Mouse (Mus musculus) forebrain, embryonic 12.5 days (tissue): Measurements from ENCODE around the gene Srsf4. TPM values are rescaled to one million over a fixed set of nuclear protein-coding genes. Genes with fewer than 3 reads are reported as not detected.

Experiments used
- ATAC-seq: fragments of 200-750 bp; cut with Nextera tagmentation; 2 replicates; pipeline ENCODE4 v1.8.0; 2017; ENCODE audit warnings: moderate TSS enrichment; ENCODE audit not compliant: low FRiP score
- H3K27ac ChIP-seq: fragments of 300-500 bp; sonication (generic); 2 replicates; pipeline ENCODE4 v1.5.1; 2016; ENCODE audit warnings: mild to moderate bottlenecking
- H3K27me3 ChIP-seq: fragments of 300-500 bp; sonication (generic); 2 replicates; pipeline ENCODE4 v1.6.1; 2016; ENCODE audit warnings: mild to moderate bottlenecking
- H3K36me3 ChIP-seq: fragments of 300-500 bp; sonication (generic); replicated peaks from 2 replicates; pipeline ENCODE4 v1.6.1; 2016; ENCODE audit warnings: mild to moderate bottlenecking
- H3K4me1 ChIP-seq: fragments of 300-500 bp; sonication (generic); 2 replicates; pipeline ENCODE4 v1.6.1; 2016
- H3K4me2 ChIP-seq: fragments of 300-500 bp; sonication (generic); 2 replicates; pipeline ENCODE4 v1.6.1; 2016; ENCODE audit warnings: mild to moderate bottlenecking, moderate library complexity
- H3K4me3 ChIP-seq: fragments of 300-500 bp; sonication (generic); replicated peaks from 2 replicates; pipeline ENCODE4 v1.5.1; 2016; ENCODE audit warnings: mild to moderate bottlenecking
- H3K9ac ChIP-seq: fragments of 300-500 bp; sonication (generic); 2 replicates; pipeline ENCODE4 v1.6.1; 2016; ENCODE audit warnings: mild to moderate bottlenecking
- H3K9me3 ChIP-seq: fragments of 300-500 bp; sonication (generic); 2 replicates; pipeline ENCODE4 v1.6.1; 2016
- WGBS: fragments of 180-500 bp; shearing (Covaris S2); methylation state at CpG from one replicate; pipeline ENCODE4 v1.1.7; 2016; 5-methylcytosine and 5-hydroxymethylcytosine counted together
- polyA plus RNA-seq: library from polyadenylated mRNA; unstranded; fragments of >200 nt; fragmentation: Nextera tagmentation; extraction: Ambion mirVana; gene quantifications from 2 replicates; pipeline ENCODE4 v1.2.1, GENCODE M21; 2016

Srsf4 gene
- 193 and 199 TPM in 2 replicates for polyA plus RNA-seq

DNA sequence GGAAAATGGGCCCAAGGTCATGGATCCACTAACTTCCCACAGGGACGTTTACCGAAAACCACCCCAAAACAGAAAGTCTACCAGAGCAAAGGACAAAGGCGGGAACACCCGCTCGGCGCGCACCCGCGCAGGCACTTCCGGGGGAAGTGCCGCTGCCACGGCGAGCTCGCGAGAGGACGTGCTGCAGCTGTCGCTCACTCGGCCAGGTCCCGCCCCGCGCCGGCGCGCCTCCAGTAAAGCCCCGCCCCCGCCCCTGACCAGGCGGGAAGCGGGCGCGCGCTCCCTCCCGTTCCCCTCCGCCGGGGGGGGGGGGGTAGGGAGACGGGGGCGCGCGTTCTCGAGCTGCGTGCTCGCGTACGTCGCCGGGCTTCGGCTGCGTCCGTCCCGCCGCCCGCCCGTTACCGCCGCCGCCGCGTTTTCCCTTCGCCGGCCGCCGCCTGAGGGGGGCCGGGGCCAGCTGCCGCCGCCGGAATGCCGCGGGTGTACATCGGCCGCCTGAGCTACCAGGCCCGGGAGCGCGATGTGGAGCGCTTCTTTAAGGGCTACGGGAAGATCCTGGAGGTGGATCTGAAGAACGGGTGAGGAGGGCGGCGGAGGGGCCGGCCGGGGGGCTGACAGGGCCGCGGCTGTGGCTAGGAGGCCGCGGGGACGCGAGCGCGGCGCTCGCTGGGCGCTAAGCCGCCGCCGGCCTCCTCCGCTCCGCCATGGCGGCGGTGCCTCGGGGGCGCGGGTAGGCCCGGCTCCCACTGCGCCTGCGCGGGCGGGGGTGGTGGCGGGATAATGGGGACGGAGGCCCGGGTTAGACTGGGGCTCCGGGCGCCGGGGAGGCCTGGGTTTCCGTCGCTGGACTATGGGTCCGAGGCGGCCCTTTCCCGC, at the start of gene Srsf4:
Srsf4 (plus strand) TSS at position 325 of the 876 bp plus-strand sequence.
- ATAC-seq, result peak; percentile 97

DNA sequence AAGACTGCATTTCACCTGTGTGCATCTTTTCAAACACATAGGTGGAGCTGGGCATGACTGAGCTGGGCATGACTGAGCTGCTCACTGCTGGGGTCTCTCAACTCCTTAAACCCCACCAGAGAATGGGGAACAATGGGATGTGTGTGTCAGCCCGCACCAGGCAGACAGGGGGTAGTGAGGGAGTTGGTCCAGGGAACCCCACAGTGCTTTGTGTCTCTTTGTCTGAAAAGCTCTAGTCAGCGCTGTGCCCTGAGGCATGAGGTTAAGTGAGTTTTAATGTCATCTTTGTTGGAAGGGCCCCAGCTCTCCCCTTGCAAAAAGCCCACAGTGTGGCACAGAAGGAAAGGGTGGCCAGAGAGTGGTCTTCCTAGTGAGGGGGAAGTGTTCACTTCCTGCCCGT, 48.5 kb upstream of the Srsf4 start:
- H3K9ac ChIP-seq, result no peak overlapping the region
- H3K9me3 ChIP-seq, result no peaks in the 10 kb centered on the region
- no peak overlapping the region for H3K27ac ChIP-seq
- H3K4me2 ChIP-seq, result no peak overlapping the region
- H3K27me3 ChIP-seq, result no peaks in the 10 kb centered on the region
- WGBS, result 9% methylated on average over 3 of the region's 3 CpGs
- peaks cover 50% of the 10 kb centered on the region for H3K4me1 ChIP-seq
- no peak for ATAC-seq
- H3K36me3 ChIP-seq, result peaks cover 11% of the 10 kb centered on the region
- H3K4me3 ChIP-seq, result no peak overlapping the region

More for the DNA sequence above, at the start of gene Srsf4:
- Histone ChIP-seq H3K4me2 (peak within 1 kb of the TSS; percentile 90), H3K36me3 (peaks cover 5% of the 10 kb centered on the region; the same call in 1 of the 2 replicates), H3K27me3 (no peaks in the 10 kb centered on the region), H3K4me1 (peaks cover 40% of the 10 kb centered on the region), H3K27ac (peak within 1 kb of the TSS; percentile 100), H3K4me3 (peak within 1 kb of the TSS; percentile 94), H3K9ac (peak within 1 kb of the TSS; percentile 99), H3K9me3 (no peaks in the 10 kb centered on the region)
- WGBS, result under 1% methylated on average over 72 of the region's 116 CpGs

DNA sequence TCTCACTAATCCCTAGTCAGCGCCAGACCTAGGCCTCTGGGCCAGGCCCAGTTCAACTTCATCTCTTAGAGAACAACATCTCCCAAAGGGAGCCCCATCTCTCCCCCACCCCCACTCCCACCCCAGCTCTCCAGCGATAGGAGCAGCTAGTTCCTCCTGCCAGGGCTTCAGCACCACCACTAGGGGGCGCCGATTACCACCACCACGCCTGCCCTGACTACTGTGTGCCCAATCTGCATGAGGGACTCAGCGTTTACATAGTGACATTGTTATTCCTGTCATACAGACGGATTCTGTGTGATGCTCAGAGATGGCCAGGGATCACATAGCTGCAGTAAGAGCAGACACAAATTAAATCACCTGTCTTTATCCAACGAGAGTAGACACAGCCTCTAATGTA, 47.6 kb upstream of the Srsf4 start:
- H3K4me2 ChIP-seq, result no peak overlapping the region
- H3K9ac ChIP-seq, result no peak overlapping the region
- no peaks in the 10 kb centered on the region for H3K9me3 ChIP-seq
- ATAC-seq, result no peak
- H3K27me3 ChIP-seq, result no peaks in the 10 kb centered on the region
- H3K4me3 ChIP-seq, result no peak overlapping the region
- H3K36me3 ChIP-seq, result peaks cover 8% of the 10 kb centered on the region
- no peak overlapping the region for H3K27ac ChIP-seq
- WGBS, result 48% methylated on average over 8 of the region's 8 CpGs
- H3K4me1 ChIP-seq, result peaks cover 53% of the 10 kb centered on the region

DNA sequence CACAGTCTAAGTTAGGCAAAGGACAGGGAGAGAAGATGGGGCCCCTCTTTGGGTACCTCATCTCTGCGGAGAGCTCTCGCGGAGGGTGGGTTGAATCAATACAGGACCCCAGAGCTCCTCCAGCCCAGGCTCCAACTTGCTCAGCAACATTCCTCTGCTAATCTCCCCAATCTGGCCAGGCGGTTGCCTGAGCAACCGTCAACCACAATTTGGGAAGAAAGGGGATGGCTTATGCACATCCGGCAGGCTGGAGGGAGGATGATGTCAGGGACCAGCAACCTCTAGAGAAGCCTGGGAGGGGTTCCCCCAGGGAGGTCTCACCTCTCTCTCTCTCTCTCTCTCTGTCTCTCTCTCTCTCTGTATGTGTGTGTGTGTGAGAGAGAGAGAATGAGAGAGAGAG, 46.5 kb upstream of the Srsf4 start:
- H3K9me3 ChIP-seq, result no peaks in the 10 kb centered on the region
- peaks cover 8% of the 10 kb centered on the region for H3K36me3 ChIP-seq
- no peaks in the 10 kb centered on the region for H3K27me3 ChIP-seq
- ATAC-seq, result 0 out of 2 replicates have a peak, but pooled peaks have one; percentile 34
- WGBS, result 10% methylated on average over 6 of the region's 6 CpGs
- 0 out of 2 replicates have a peak overlapping the region, but pooled peaks have one; percentile 31 for H3K27ac ChIP-seq
- peaks cover 42% of the 10 kb centered on the region for H3K4me1 ChIP-seq
- H3K9ac ChIP-seq, result no peak overlapping the region
- no peak overlapping the region for H3K4me3 ChIP-seq
- no peak overlapping the region for H3K4me2 ChIP-seq

DNA sequence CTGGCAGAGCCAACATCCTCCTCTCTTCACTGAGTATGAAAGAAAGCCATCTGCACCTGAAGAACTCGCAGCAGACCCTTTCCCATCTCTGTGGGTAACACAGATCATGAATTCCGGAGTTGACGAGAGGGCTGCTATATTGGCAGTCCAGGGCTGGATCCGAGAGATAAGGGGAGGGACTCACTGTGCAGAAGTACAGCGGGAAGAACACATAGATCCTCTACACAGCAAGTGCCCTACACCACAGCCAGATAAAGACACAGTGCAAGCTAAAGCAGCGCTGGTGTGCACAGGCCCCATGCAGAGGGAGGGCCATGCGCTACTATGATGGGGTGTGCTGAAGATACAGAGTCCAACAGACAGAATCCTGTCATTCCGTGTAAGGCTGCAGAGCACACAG, 44.3 kb upstream of the Srsf4 start:
- 77% methylated on average over 8 of the region's 8 CpGs for WGBS
- Histone ChIP-seq H3K9ac (no peak overlapping the region), H3K9me3 (no peaks in the 10 kb centered on the region), H3K4me1 (peaks cover 42% of the 10 kb centered on the region), H3K36me3 (no peaks in the 10 kb centered on the region), H3K4me3 (no peak overlapping the region), H3K4me2 (no peak overlapping the region), H3K27ac (no peak overlapping the region), H3K27me3 (no peaks in the 10 kb centered on the region)
- ATAC-seq, result no peak

DNA sequence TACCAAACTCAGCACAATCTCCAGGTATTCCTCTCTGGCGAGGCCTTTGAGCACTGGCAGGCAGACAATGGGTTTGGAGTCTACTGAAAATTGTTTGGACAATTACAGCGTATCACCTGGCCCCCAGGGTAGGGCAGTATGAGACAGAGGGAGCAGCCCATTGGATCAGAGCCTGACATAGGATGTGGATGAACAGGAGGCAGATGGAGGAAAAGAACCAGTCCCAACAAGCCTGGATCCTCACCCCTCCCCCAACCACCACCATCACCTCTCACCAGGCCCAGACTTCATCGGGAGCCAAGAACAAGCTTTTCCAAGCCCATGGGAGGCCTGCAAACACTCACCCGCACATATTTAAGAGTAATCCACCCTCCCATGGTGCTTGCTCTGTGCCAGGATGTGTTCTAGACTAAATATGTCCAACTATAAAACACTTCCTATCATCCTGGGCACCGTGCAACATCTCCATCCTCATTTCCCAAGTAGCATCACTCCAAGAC, 41.8 kb upstream of the Srsf4 start:
- peaks cover 47% of the 10 kb centered on the region for H3K4me1 ChIP-seq
- H3K4me2 ChIP-seq, result no peak overlapping the region
- peaks cover 19% of the 10 kb centered on the region for H3K27me3 ChIP-seq
- no peak for ATAC-seq
- no peak overlapping the region for H3K9ac ChIP-seq
- WGBS, result 76% methylated on average over 5 of the region's 5 CpGs
- H3K27ac ChIP-seq, result no peak overlapping the region
- no peaks in the 10 kb centered on the region for H3K36me3 ChIP-seq
- no peak overlapping the region for H3K4me3 ChIP-seq
- H3K9me3 ChIP-seq, result no peaks in the 10 kb centered on the region

DNA sequence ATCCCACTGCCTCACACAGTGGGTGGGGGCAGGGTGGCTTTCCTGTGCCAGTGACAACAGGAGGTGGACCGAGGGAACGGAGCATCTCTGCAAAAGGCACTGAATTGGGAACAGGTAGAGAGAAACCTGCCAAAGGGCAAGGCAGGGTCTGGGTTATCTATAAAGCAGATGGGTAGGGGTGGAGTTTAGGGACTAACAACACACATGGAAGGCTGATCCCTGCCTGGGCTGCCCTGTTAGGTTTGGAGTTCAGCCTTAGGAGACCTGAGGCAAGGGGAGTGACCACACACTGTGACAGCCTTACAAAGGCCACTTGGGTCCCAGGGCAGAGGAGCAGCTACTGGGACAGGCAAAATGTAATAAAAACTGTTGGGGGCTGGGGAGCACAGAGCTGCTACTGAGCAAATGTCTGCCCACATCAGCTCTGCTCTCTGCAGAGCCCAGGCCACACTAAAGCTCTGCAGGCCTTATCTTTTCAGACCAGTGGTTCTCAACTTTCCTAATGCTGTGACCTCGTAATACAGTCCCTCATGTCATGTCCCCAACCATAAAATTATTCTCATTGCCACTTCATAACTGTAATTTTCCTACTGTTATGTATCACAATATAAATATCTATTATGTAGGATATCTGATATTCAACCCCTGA, 40.5 kb upstream of the Srsf4 start:
- H3K36me3 ChIP-seq, result no peaks in the 10 kb centered on the region
- H3K4me3 ChIP-seq, result no peak overlapping the region
- no peak for ATAC-seq
- H3K27ac ChIP-seq, result no peak overlapping the region
- 81% methylated on average over 3 of the region's 3 CpGs for WGBS
- H3K9ac ChIP-seq, result no peak overlapping the region
- H3K9me3 ChIP-seq, result no peaks in the 10 kb centered on the region
- peaks cover 48% of the 10 kb centered on the region for H3K4me1 ChIP-seq
- H3K27me3 ChIP-seq, result peaks cover 26% of the 10 kb centered on the region
- no peak overlapping the region for H3K4me2 ChIP-seq

DNA sequence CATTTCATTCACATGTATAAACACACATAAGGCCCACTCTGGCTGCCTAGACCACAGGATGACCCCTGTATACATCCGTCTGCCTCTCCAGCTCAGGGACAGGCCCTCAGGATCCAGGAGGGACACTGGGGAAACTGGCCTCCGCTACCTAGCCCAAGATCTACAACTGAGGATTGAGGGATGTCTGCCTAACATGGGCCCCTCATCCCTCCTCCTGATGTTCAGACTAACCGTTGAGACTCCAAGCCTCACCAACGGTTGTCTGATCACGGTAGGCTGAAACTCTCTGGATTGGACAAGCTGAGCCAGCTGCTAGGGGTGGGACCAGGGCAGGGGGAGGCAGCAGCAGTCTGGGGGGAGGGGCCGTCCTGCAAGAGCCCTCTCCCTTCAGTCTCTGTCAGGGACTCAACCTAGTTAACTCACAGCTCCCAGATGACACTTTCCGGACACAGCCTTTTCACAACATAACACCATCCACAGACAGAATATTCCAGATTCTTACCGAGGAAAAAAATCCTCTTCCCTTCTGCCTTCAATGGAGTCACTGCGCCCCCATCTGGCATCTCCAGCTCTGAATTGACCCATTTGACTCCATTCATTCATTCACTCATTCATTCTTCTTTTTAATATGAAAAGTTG, 39.3 kb upstream of the Srsf4 start:
- no peak overlapping the region for H3K4me2 ChIP-seq
- no peak overlapping the region for H3K4me3 ChIP-seq
- 29% methylated on average over 9 of the region's 9 CpGs for WGBS
- no peak overlapping the region for H3K27ac ChIP-seq
- H3K36me3 ChIP-seq, result no peaks in the 10 kb centered on the region
- peaks cover 32% of the 10 kb centered on the region for H3K27me3 ChIP-seq
- ATAC-seq, result no peak
- no peak overlapping the region for H3K9ac ChIP-seq
- H3K9me3 ChIP-seq, result no peaks in the 10 kb centered on the region
- peaks cover 53% of the 10 kb centered on the region for H3K4me1 ChIP-seq

DNA sequence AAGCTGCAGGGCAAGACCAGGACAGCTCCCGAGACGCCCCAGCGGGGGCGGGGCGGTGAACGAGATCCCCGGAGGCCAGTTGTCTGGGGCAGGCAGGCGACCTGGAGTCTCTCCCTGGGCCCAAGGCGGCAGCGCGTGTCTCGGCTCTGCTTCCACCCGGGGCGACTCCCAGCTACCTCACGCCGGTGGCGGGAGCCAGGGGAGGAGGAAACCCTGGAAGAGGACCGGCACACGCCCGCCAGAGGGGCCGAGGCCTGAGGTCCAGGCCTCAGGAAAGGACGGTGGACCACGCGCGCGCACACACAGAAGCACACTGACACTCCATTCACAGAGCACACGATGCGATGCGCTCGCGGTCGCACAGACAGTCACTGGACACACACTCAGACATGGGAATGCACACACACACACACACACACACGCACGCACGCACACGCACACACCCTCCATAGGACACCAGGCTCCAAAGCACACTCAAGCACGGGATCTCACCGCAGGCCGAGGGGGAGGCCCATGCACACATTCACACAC, 37.0 kb upstream of the Srsf4 start:
- peaks cover 43% of the 10 kb centered on the region for H3K4me1 ChIP-seq
- H3K27me3 ChIP-seq, result peaks cover 48% of the 10 kb centered on the region
- peak overlapping the region; percentile 98 for H3K4me2 ChIP-seq
- H3K9ac ChIP-seq, result peak overlapping the region; percentile 89
- H3K9me3 ChIP-seq, result no peaks in the 10 kb centered on the region
- no peak overlapping the region for H3K27ac ChIP-seq
- no peaks in the 10 kb centered on the region for H3K36me3 ChIP-seq
- H3K4me3 ChIP-seq, result peak overlapping the region; percentile 77
- WGBS, result under 1% methylated on average over 30 of the region's 39 CpGs
- no peak for ATAC-seq

DNA sequence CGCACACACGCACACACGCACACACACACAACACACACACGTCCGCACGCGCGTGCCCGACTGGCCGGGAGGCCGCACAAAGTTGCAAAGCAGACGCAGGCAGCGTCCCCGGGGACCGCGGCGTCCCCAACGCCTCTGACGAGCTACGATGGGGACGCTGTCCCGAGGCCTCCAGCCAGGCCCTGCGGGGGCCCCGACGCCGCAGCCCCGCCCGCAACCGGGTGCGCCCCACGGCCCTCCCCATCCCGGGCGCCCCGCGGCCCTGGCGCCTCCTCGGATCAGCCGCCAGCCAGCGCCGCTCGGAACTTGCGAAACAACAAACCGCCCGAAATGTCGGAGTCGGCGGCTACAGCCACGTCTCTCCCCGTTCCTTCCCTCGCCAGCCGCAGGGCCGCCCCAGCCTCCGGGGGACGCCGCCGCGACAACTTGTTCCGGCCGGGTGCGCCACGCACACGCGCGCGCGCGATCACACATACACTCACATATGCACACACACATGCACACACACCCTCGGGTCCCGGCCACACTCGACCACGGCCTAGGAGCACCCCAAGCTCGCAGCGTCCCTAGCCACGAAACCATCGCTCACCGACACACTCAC, 36.4 kb upstream of the Srsf4 start:
- Histone ChIP-seq H3K4me2 (peak overlapping the region; percentile 98), H3K9me3 (no peaks in the 10 kb centered on the region), H3K4me3 (peak overlapping the region; percentile 77), H3K36me3 (no peaks in the 10 kb centered on the region), H3K27me3 (peaks cover 53% of the 10 kb centered on the region), H3K4me1 (peaks cover 43% of the 10 kb centered on the region), H3K27ac (no peak overlapping the region), H3K9ac (peak overlapping the region; percentile 89)
- WGBS, result 0% methylated on average over 70 of the region's 76 CpGs
- ATAC-seq, result peak; percentile 34

DNA sequence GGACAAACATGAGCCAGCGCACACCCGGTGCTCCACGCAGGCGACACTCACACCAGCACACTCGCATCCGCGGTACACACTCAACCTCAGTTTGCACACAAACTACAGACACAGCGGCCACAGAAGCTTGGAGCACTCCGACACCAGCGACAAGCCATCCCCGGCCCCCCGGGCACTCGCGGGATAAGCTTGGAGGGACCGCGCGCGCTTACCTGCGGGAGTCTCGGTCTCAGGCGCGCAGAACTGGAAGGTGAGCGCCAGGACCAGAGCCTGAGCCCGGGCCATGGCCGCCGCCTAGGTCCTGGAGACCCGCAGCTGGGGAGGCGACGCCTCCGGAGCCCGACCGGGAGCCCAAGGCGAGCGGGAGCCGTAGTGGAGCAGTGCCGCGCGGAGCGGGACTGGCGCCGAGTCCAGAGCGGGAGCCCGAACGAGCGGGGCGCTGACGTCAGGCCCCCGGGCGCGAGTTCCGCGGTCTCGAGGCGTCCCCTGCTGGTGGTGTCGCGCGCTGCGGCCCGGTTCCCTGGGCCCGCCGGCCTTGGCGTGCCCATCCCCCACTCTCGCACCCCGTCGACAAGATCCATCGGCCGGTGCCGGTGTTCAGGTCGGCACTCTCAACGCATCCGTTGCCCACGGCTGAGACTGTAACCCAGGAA, 35.4 kb upstream of the Srsf4 start, which contains the start of gene Ptpru:
Ptpru (minus strand) TSS at position 417 of the 653 bp plus-strand sequence.
- Histone ChIP-seq H3K9ac (peak within 1 kb of the TSS; percentile 89), H3K4me3 (peak within 1 kb of the TSS; percentile 77), H3K9me3 (no peaks in the 10 kb centered on the region), H3K4me1 (peaks cover 45% of the 10 kb centered on the region), H3K4me2 (peak within 1 kb of the TSS; percentile 98), H3K27ac (peak within 1 kb of the TSS; percentile 42; the same call in 1 of the 2 replicates), H3K36me3 (no peaks in the 10 kb centered on the region), H3K27me3 (peaks cover 56% of the 10 kb centered on the region)
- WGBS, result 1% methylated on average over 46 of the region's 72 CpGs
- ATAC-seq, result peak; percentile 90
